Mouse (Mus musculus) heart, adult 2 months (tissue): ENCODE measurements around the gene Derl2.

ENCODE experiments used
- CTCF ChIP-seq: fragments of 200-600 bp; IDR thresholded peaks from 2 replicates; pipeline ENCODE4 v1.8.1; 2022; ENCODE audit warnings: antibody characterized with exemption, mild to moderate bottlenecking, moderate library complexity
- EP300 ChIP-seq: fragments of 200-500 bp; IDR thresholded peaks from 2 replicates; pipeline ENCODE4 v1.6.1; 2011; ENCODE audit warnings: low read depth, low read length, control low read depth; ENCODE audit not compliant: insufficient read depth

GRCm38 (mm10) chr11:70972586-70972985 lies 47.1 kb downstream of the Derl2 start:
- TF ChIP-seq CTCF: no peak
- no peak for TF ChIP-seq EP300
